Mouse (Mus musculus): ENCODE results near the gene Zfp618.

- TF ChIP-seq POLR2A (IDR thresholded peaks at IDR 0.05; ENCODE audit: borderline replicate concordance, extremely low read depth, low read depth, low read length) (no peak), CTCF (IDR thresholded peaks at IDR 0.05; ENCODE audit: insufficient read depth, low read length) (no peak)
Measured at GRCm38 (mm10) chr4:63004519-63004918, 39.1 kb downstream of the Zfp618 start.
